Mouse (Mus musculus) frontal cortex, postnatal 14 days (tissue): ENCODE results near the gene Mdp1.
A peak's percentile ranks its signal among the peaks of the same experiment; 100 is the strongest.

Experiments
- DNase-seq, 2 experiments: peaks; one replicate each; pipeline ENCODE4 v3.0.0; 2022; ENCODE audit warnings: low spot score in 2 of 2

Gene Mdp1

GRCm38 (mm10) chr14:55643060-55643907 lies 17.0 kb downstream of the Mdp1 start, which contains the start of gene Tm9sf1:
TSS of gene Tm9sf1 (minus strand) at chr14:55643806.
- peak; percentile 78 for DNase-seq

- no peak for DNase-seq
Measured at GRCm38 (mm10) chr14:55642679-55643059, 17.6 kb downstream of the Mdp1 start.

GRCm38 (mm10) chr14:55641291-55641690 lies 19.0 kb downstream of the Mdp1 start:
- DNase-seq: no peak

- DNase-seq: no peak
Measured at GRCm38 (mm10) chr14:55640816-55641215, 19.5 kb downstream of the Mdp1 start.

- no peak for DNase-seq
Measured at GRCm38 (mm10) chr14:55637795-55638194, 22.5 kb downstream of the Mdp1 start, which contains the start of gene Gm49378. TSS of gene Gm49378 (minus strand) at chr14:55637895.

GRCm38 (mm10) chr14:55635523-55636007 lies 24.7 kb downstream of the Mdp1 start, which contains the start of gene Ipo4:
TSS of gene Ipo4 (minus strand) at chr14:55635957.
- peak; percentile 80 to 81 for DNase-seq

GRCm38 (mm10) chr14:55634874-55635522 lies 25.3 kb downstream of the Mdp1 start:
- DNase-seq: peak in 1 of 2 experiments; percentile 14

GRCm38 (mm10) chr14:55629312-55629711 lies 31.0 kb downstream of the Mdp1 start:
- DNase-seq: no peak

- DNase-seq: no peak
Measured at GRCm38 (mm10) chr14:55628077-55628827, 32.1 kb downstream of the Mdp1 start.

- no peak for DNase-seq
Measured at GRCm38 (mm10) chr14:55618486-55619195, 41.7 kb downstream of the Mdp1 start.

GRCm38 (mm10) chr14:55617822-55618221 lies 42.5 kb downstream of the Mdp1 start, which contains the start of gene Rec8:
TSS of gene Rec8 (plus strand) at chr14:55618037.
- DNase-seq: no peak

- DNase-seq: no peak
Measured at GRCm38 (mm10) chr14:55616844-55617243, 43.5 kb downstream of the Mdp1 start.

GRCm38 (mm10) chr14:55615876-55616275 lies 44.4 kb downstream of the Mdp1 start:
- DNase-seq: no peak

- DNase-seq: no peak
Measured at GRCm38 (mm10) chr14:55614565-55615178, 45.6 kb downstream of the Mdp1 start.

- DNase-seq: no peak
Measured at GRCm38 (mm10) chr14:55613346-55613745, 47.0 kb downstream of the Mdp1 start.

- DNase-seq: no peak
Measured at GRCm38 (mm10) chr14:55608339-55608738, 52.0 kb downstream of the Mdp1 start.
